Mouse (Mus musculus): ENCODE data around the gene Clrn2. TPM values are rescaled to one million over a fixed set of nuclear protein-coding genes. Genes with fewer than 3 reads are reported as not detected.

Gene Clrn2
- polyA plus RNA-seq, 1 experiment from 2014 or later = not detected

DNA sequence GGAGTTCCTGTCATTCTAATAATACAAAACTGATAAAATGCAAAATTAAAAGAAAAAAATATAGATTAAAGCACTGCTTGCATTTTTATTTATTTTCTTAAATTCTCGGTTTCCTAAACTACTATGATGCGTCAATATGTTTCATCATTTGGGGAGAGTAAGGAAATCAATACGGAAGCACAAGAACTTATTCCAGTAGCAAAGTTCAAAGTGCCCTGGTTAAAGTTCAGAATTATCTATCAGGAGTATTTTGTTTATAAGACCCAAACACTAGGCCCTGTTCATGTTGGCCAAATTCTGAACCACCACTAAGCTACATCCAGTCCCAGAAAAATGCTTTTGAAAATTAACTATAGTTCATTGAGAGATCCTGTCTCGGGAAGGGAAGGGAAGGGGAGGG is 21.2 kb downstream of the Clrn2 start:
- Histone ChIP-seq H3K4me1 (replicated peaks; ENCODE audit: control insufficient read depth, insufficient read depth, low read length) (no peaks in the 10 kb centered on the region; the same call in 1 of the 2 replicates), H3K9me3 (ENCODE audit: control insufficient read depth, low read length) (no peaks in the 10 kb centered on the region), H3K4me2 (ENCODE audit: low read depth, low read length, severe bottlenecking) (no peak overlapping the region), H3K36me3 (ENCODE audit: control insufficient read depth, insufficient read depth, low read length) (no peaks in the 10 kb centered on the region), H3K4me3 (ENCODE audit: low read depth, low read length) (no peak overlapping the region), H3K9ac (ENCODE audit: low read length) (no peak overlapping the region), H3K27me3 (ENCODE audit: control insufficient read depth, insufficient read depth, low read length) (no peaks in the 10 kb centered on the region), H3K27ac (ENCODE audit: low read depth, low read length) (no peak overlapping the region)
- ATAC-seq (replicated peaks; ENCODE audit: low FRiP score) (no peak), DNase-seq (ENCODE audit: low spot score) (no peak)
- 76% methylated on average over 3 of the region's 4 CpGs for WGBS

DNA sequence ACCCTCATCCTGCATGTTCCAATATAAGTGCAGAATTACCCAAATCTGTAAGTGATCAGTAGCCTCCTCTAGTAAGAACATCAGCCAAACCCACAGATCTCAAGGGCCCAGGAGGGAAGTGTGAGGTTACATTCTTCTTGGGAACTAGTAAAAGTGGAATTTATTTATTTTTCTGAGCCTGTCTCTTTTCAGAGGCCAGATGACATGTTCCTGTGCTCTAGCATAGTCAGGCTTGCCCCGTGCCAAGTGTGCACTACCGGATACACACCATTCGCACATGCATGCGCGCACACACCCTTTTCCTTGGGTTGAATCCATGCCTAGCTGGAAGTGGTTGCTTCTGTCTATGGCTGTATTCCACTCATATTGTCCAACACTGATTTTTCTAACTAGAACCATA is 22.2 kb downstream of the Clrn2 start:
- Histone ChIP-seq H3K9ac (ENCODE audit: low read length) (no peak overlapping the region), H3K9me3 (ENCODE audit: control insufficient read depth, low read length) (no peaks in the 10 kb centered on the region), H3K27me3 (ENCODE audit: control insufficient read depth, insufficient read depth, low read length) (no peaks in the 10 kb centered on the region), H3K4me3 (ENCODE audit: low read depth, low read length) (no peak overlapping the region), H3K27ac (ENCODE audit: low read depth, low read length) (no peak overlapping the region), H3K4me2 (ENCODE audit: low read depth, low read length, severe bottlenecking) (no peak overlapping the region), H3K36me3 (ENCODE audit: control insufficient read depth, insufficient read depth, low read length) (no peaks in the 10 kb centered on the region), H3K4me1 (replicated peaks; ENCODE audit: control insufficient read depth, insufficient read depth, low read length) (no peaks in the 10 kb centered on the region; the same call in 1 of the 2 replicates)
- ATAC-seq (replicated peaks; ENCODE audit: low FRiP score) (no peak), DNase-seq (ENCODE audit: low spot score) (no peak)
- 94% methylated on average over 5 of the region's 5 CpGs for WGBS

DNA sequence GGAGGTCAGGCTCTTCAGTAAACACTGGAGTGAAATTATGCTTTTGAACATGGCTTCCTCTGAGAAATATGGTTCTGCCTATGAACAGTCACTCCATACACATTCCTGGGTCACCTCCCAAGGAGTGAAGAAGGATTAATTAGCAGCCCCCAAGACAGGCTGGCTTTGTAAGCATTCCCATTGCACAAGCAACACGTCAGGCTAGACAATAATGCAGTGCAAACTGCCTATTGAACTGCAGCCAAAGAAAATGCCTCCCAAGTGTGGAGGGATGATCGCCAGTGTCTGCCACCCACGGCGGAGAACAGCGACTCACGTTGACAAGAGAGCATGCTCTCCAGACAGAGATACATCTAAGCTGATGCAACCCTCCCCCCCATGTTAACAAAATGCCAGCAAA is 22.7 kb downstream of the Clrn2 start:
- H3K36me3 ChIP-seq (ENCODE audit: control insufficient read depth, insufficient read depth, low read length) = no peaks in the 10 kb centered on the region
- H3K9ac ChIP-seq (ENCODE audit: low read length) = no peak overlapping the region
- no peak overlapping the region for H3K4me3 ChIP-seq (ENCODE audit: low read depth, low read length)
- peak; percentile 53; the same call in 1 of the 2 replicates for ATAC-seq (replicated peaks; ENCODE audit: low FRiP score)
- no peaks in the 10 kb centered on the region for H3K9me3 ChIP-seq (ENCODE audit: control insufficient read depth, low read length)
- 39% methylated on average over 6 of the region's 6 CpGs for WGBS
- no peaks in the 10 kb centered on the region; the same call in 1 of the 2 replicates for H3K4me1 ChIP-seq (replicated peaks; ENCODE audit: control insufficient read depth, insufficient read depth, low read length)
- no peak overlapping the region for H3K27ac ChIP-seq (ENCODE audit: low read depth, low read length)
- no peak for DNase-seq (ENCODE audit: low spot score)
- H3K4me2 ChIP-seq (ENCODE audit: low read depth, low read length, severe bottlenecking) = no peak overlapping the region
- no peaks in the 10 kb centered on the region for H3K27me3 ChIP-seq (ENCODE audit: control insufficient read depth, insufficient read depth, low read length)

DNA sequence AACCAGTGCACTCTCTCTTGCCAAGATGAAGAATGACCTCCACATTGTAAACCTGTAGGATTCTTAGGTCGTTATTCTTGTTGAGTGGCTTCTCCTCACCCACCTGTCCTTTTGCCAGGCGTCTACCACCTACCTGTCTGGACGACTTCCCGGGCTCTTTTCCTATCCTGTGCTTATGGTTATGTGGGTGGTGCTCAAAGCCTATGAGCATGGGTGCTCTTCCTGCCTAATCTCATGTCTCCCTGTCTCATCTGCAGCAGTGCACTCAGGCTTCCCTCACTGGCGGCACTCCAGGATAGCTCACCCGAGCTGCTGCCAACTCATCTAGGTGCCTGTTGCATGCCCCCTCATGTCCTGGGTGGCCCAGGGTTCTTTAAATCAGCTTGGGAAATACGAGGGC is 24.1 kb downstream of the Clrn2 start:
- Histone ChIP-seq H3K27ac (ENCODE audit: low read depth, low read length) (no peak overlapping the region), H3K4me2 (ENCODE audit: low read depth, low read length, severe bottlenecking) (no peak overlapping the region), H3K4me3 (ENCODE audit: low read depth, low read length) (no peak overlapping the region), H3K27me3 (ENCODE audit: control insufficient read depth, insufficient read depth, low read length) (no peaks in the 10 kb centered on the region), H3K36me3 (ENCODE audit: control insufficient read depth, insufficient read depth, low read length) (no peaks in the 10 kb centered on the region), H3K4me1 (replicated peaks; ENCODE audit: control insufficient read depth, insufficient read depth, low read length) (no peaks in the 10 kb centered on the region; the same call in 1 of the 2 replicates), H3K9me3 (ENCODE audit: control insufficient read depth, low read length) (no peaks in the 10 kb centered on the region), H3K9ac (ENCODE audit: low read length) (no peak overlapping the region)
- no peak for ATAC-seq (replicated peaks; ENCODE audit: low FRiP score)
- DNase-seq (ENCODE audit: low spot score) = no peak
- 83% methylated on average over 7 of the region's 7 CpGs for WGBS

DNA sequence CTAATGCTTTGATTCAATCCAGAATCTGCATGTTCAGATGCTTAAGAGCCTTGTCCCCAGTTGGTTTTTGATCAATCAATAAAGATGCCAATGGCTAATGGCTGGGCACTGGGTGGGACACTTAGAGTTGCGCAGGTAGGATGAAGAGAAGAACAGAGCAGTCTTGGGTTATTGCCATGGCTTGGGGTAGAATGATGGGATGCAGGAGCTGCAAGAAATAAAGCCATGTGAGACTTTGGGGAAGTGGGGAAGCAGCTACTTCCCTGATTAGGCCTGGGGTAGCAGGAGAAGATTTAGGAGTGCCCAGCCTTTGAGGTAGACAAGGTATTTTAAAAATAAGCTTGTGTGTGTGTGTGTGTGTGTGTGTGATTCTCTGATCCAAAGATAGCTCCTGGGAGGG is 26.5 kb downstream of the Clrn2 start:
- 91% methylated on average over 1 of the region's 1 CpGs for WGBS
- Histone ChIP-seq H3K4me2 (ENCODE audit: low read depth, low read length, severe bottlenecking) (no peak overlapping the region), H3K36me3 (ENCODE audit: control insufficient read depth, insufficient read depth, low read length) (no peaks in the 10 kb centered on the region), H3K4me1 (replicated peaks; ENCODE audit: control insufficient read depth, insufficient read depth, low read length) (no peaks in the 10 kb centered on the region; the same call in 1 of the 2 replicates), H3K4me3 (ENCODE audit: low read depth, low read length) (no peak overlapping the region), H3K9ac (ENCODE audit: low read length) (no peak overlapping the region), H3K9me3 (ENCODE audit: control insufficient read depth, low read length) (no peaks in the 10 kb centered on the region), H3K27me3 (ENCODE audit: control insufficient read depth, insufficient read depth, low read length) (no peaks in the 10 kb centered on the region), H3K27ac (ENCODE audit: low read depth, low read length) (no peak overlapping the region)
- no peak for ATAC-seq (replicated peaks; ENCODE audit: low FRiP score)
- no peak for DNase-seq (ENCODE audit: low spot score)

DNA sequence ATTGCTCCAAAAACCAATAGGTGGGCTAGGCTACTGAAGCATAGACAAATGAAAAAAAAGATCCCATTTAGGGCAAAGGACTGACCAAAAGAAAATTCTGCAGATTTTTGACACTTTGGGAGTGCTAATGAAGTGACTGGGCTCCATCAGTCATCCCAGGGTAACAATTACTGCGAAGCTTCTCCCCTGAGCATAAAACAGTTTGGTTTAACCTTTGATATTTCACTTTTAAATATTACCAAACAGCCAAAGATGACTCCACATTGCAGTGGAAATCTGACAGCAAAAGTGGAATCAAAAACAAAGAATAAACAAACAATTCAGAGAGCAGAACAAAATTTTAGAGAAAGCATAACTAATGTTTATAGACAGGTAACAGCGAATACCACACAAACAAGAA is 27.6 kb downstream of the Clrn2 start:
- H3K4me3 ChIP-seq (ENCODE audit: low read depth, low read length) = no peak overlapping the region
- H3K27me3 ChIP-seq (ENCODE audit: control insufficient read depth, insufficient read depth, low read length) = no peaks in the 10 kb centered on the region
- no peak for DNase-seq (ENCODE audit: low spot score)
- no peaks in the 10 kb centered on the region for H3K36me3 ChIP-seq (ENCODE audit: control insufficient read depth, insufficient read depth, low read length)
- H3K9ac ChIP-seq (ENCODE audit: low read length) = no peak overlapping the region
- no peaks in the 10 kb centered on the region for H3K9me3 ChIP-seq (ENCODE audit: control insufficient read depth, low read length)
- WGBS = 96% methylated on average over 2 of the region's 2 CpGs
- H3K4me1 ChIP-seq (replicated peaks; ENCODE audit: control insufficient read depth, insufficient read depth, low read length) = no peaks in the 10 kb centered on the region; the same call in 1 of the 2 replicates
- H3K27ac ChIP-seq (ENCODE audit: low read depth, low read length) = no peak overlapping the region
- H3K4me2 ChIP-seq (ENCODE audit: low read depth, low read length, severe bottlenecking) = no peak overlapping the region
- no peak for ATAC-seq (replicated peaks; ENCODE audit: low FRiP score)

DNA sequence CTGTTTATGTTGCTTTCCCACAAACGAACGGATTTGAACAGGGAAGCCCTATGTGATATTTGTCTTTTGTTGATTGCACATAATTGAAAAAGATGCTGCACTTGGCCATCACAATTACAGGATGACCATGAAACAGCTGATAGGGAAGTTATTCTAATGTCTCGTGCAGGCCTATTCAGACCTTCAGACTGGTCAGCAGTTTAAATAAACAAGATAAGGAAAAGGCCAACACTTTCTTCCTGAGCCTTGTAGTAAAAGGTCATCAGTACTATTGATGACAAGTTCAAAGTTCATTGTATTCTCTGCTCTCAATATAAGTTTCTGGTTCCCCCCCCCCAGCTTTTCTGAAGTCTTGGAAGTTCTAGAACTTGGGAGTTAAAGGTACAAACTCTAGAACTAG is 29.1 kb downstream of the Clrn2 start:
- Histone ChIP-seq H3K4me2 (ENCODE audit: low read depth, low read length, severe bottlenecking) (no peak overlapping the region), H3K27me3 (ENCODE audit: control insufficient read depth, insufficient read depth, low read length) (no peaks in the 10 kb centered on the region), H3K9me3 (ENCODE audit: control insufficient read depth, low read length) (no peaks in the 10 kb centered on the region), H3K4me1 (replicated peaks; ENCODE audit: control insufficient read depth, insufficient read depth, low read length) (no peaks in the 10 kb centered on the region), H3K4me3 (ENCODE audit: low read depth, low read length) (no peak overlapping the region), H3K36me3 (ENCODE audit: control insufficient read depth, insufficient read depth, low read length) (no peaks in the 10 kb centered on the region), H3K9ac (ENCODE audit: low read length) (no peak overlapping the region), H3K27ac (ENCODE audit: low read depth, low read length) (no peak overlapping the region)
- no peak for ATAC-seq (replicated peaks; ENCODE audit: low FRiP score)
- DNase-seq (ENCODE audit: low spot score) = no peak
- WGBS = 82% methylated on average over 3 of the region's 3 CpGs

DNA sequence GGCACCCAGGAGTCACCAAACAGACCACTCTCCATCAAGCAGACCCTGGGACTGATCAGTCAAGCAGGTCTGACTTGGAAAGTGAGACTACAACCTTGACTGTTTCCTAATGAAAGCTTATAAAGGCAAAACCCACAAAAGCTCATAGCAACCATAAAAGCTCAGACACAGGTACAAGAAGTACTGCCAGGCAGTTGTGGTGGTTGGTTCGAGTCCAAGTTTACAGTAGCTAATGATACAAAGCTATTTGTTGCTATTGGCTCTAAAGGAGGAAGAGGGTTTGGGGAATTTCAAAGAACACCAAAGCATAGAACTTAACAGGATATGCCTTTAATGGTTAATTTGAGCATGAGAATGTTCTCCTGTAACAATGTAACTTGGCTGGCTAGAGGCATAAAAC is 30.1 kb downstream of the Clrn2 start:
- no peak overlapping the region for H3K4me3 ChIP-seq (ENCODE audit: low read depth, low read length)
- no peak overlapping the region for H3K27ac ChIP-seq (ENCODE audit: low read depth, low read length)
- WGBS = 84% methylated on average over 1 of the region's 1 CpGs
- ATAC-seq (replicated peaks; ENCODE audit: low FRiP score) = no peak
- H3K27me3 ChIP-seq (ENCODE audit: control insufficient read depth, insufficient read depth, low read length) = no peaks in the 10 kb centered on the region
- no peak for DNase-seq (ENCODE audit: low spot score)
- H3K4me1 ChIP-seq (replicated peaks; ENCODE audit: control insufficient read depth, insufficient read depth, low read length) = no peaks in the 10 kb centered on the region
- no peak overlapping the region for H3K4me2 ChIP-seq (ENCODE audit: low read depth, low read length, severe bottlenecking)
- H3K9me3 ChIP-seq (ENCODE audit: control insufficient read depth, low read length) = no peaks in the 10 kb centered on the region
- H3K9ac ChIP-seq (ENCODE audit: low read length) = no peak overlapping the region
- H3K36me3 ChIP-seq (ENCODE audit: control insufficient read depth, insufficient read depth, low read length) = no peaks in the 10 kb centered on the region

DNA sequence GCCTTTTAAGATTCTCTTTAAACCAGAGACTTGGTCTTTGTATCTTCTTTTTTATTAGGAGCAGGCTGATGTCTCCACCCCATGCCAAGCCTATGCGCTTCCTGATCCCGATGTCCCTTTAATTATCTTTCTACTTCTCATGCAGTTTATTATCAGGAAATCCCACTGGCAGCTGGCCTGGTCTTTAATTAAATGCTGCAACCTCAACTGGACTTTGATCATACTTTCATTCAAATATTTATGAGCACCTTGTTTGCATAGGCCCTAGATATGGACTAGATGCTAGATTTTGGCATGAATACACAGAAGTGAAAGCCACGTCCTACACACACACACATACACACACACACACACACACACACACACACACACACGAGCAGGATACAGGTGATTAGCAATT is 38.2 kb downstream of the Clrn2 start:
- no peak for ATAC-seq (replicated peaks; ENCODE audit: low FRiP score)
- H3K9ac ChIP-seq (ENCODE audit: low read length) = no peak overlapping the region
- H3K4me3 ChIP-seq (ENCODE audit: low read depth, low read length) = no peak overlapping the region
- no peaks in the 10 kb centered on the region for H3K36me3 ChIP-seq (ENCODE audit: control insufficient read depth, insufficient read depth, low read length)
- H3K9me3 ChIP-seq (ENCODE audit: control insufficient read depth, low read length) = no peaks in the 10 kb centered on the region
- no peak for DNase-seq (ENCODE audit: low spot score)
- 57% methylated on average over 4 of the region's 4 CpGs for WGBS
- H3K27me3 ChIP-seq (ENCODE audit: control insufficient read depth, insufficient read depth, low read length) = no peaks in the 10 kb centered on the region
- H3K4me2 ChIP-seq (ENCODE audit: low read depth, low read length, severe bottlenecking) = no peak overlapping the region
- H3K27ac ChIP-seq (ENCODE audit: low read depth, low read length) = no peak overlapping the region
- 0 out of 2 replicates have a peak, but pooled peaks cover 4% of the 10 kb centered on the region for H3K4me1 ChIP-seq (replicated peaks; ENCODE audit: control insufficient read depth, insufficient read depth, low read length)

Measured in forebrain, embryonic 11.5 days (tissue).